Mouse (Mus musculus) embryo, embryonic 9.5 days (tissue): Measurements from ENCODE around the gene Pou3f3.

Source experiments
- DNase-seq: peaks from one replicate; pipeline ENCODE4 v3.0.0-alpha.2; 2017; ENCODE audit errors: extremely low spot score

Gene Pou3f3

DNA sequence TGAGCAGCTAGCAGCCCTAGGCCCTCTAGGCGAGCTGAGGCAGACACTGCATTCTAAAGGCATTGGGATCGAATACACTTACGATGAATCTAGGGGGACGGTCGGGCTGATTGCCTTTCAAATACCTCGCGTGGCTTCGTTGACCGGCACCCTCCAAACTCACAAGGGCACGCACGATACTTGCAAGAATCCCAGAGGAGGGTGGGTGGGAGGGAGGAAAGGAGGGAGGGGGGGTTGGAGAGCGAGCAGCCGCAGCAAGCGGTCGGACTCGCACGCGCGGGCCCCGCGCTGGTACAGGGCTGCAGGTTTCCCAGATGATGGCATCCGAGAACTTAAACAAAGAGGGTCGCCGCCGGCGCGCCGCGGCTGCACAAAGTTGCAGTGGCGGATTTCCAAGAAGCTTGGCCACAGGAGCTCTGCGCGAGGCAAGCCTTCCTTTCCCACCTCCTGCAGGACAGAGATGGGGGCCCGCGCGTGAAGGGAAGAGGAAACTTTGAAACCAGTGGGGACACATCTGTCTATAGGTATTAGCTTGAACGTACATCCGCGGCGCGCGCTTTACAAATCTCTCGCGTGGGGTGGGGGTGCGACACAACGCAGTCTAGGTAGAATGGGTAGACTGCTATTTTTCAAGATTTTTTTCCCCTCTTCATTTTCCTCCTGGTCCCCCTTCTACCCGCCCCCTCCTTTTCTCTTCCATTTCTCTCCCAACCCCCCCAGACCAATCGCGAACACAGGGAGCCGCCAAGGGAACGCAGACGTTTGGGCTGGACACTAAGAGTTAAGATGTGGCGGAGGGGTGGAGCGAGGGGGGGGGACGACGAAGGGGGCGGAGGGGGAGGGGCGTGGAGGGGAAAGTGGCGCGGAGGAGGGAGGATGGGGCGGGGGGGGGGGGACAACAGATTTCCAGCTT, 647 bp upstream of the Pou3f3 start:
- DNase-seq: peak; percentile 80

DNA sequence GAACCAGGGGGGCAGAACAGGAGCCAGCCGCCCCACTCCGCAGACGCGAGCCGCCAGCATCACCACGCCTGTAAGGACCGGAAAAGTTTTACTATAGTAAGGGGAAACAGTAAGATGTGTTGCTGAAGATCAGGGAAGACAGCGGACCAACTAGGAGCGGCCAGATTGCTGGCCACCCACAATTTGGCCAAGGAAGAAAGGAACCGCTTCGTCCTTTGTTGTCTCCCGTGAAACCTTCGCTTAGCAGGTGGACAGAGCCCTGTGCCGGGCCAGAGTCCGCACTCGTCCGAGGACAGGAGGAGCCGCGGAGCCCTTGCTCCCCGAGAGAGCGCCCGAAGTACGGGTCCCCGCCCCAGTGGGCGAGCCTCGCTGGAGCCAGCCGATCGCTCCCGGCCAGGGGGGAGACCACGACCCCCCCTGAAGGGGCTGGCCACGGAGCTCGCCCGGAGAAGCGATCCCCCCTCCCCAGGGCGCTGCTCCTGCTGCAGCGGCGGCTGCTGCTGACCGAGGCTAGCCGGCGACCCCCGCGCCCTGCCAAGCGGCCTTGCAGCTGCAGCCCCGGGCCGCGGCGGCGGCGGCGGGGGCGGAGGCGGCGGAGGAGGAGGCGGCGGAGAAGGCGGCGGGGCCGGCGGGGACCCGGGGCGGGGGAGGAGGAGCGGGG, 933 bp downstream of the Pou3f3 start:
- DNase-seq: no peak

GRCm38 (mm10) chr1:42697321-42697755, 1.8 kb downstream of the Pou3f3 start:
- no peak for DNase-seq

GRCm38 (mm10) chr1:42697756-42698583, 2.4 kb downstream of the Pou3f3 start:
- DNase-seq: peak; percentile 66

GRCm38 (mm10) chr1:42698584-42699333, 3.2 kb downstream of the Pou3f3 start:
- no peak for DNase-seq

GRCm38 (mm10) chr1:42699471-42699871, 3.9 kb downstream of the Pou3f3 start:
- no peak for DNase-seq

- DNase-seq: no peak
Measured at GRCm38 (mm10) chr1:42700171-42700570, 4.6 kb downstream of the Pou3f3 start.

GRCm38 (mm10) chr1:42700815-42701214, 5.2 kb downstream of the Pou3f3 start:
- DNase-seq: no peak

- DNase-seq: no peak
Measured at GRCm38 (mm10) chr1:42701833-42702611, 6.5 kb downstream of the Pou3f3 start.

DNA sequence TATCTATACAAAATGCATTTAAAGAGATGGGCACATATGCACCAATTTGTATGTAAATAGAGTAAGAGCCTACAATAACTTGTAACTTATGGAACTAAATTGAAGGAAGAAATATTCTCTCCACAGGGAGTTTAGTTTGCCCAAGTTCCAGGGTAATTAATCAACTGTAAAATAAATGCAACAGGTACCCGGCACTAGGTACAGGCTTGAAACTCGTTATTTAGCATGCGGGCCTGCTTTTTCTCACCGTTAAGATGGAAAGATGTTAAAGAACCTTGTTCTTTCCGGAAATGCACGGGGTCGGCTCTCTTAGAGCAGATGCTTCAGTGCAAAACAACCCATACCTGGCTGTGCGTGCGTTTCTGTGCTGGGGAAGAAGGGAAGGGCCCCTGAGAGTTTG, 7.4 kb downstream of the Pou3f3 start:
- DNase-seq: no peak

DNA sequence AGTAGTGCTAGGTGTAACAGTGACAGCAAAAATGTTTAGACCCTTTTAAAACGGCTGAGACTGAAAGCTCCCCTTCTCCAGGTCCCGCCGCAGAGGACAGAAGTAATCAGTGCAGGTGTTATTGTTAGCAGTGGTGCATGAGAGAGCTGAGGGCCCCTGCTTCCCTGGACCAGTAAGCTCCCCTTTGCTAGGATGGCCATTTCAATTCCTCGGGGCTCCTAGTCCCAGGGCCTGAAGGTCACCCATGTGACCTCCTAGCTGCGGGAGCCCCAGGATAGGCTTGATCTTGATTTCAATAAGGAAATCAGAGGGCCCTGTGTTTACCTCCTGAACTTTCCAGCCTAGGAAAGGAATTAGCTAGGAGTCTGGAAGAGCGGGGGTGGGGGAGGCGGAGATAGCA, 7.9 kb downstream of the Pou3f3 start:
- DNase-seq: no peak

DNA sequence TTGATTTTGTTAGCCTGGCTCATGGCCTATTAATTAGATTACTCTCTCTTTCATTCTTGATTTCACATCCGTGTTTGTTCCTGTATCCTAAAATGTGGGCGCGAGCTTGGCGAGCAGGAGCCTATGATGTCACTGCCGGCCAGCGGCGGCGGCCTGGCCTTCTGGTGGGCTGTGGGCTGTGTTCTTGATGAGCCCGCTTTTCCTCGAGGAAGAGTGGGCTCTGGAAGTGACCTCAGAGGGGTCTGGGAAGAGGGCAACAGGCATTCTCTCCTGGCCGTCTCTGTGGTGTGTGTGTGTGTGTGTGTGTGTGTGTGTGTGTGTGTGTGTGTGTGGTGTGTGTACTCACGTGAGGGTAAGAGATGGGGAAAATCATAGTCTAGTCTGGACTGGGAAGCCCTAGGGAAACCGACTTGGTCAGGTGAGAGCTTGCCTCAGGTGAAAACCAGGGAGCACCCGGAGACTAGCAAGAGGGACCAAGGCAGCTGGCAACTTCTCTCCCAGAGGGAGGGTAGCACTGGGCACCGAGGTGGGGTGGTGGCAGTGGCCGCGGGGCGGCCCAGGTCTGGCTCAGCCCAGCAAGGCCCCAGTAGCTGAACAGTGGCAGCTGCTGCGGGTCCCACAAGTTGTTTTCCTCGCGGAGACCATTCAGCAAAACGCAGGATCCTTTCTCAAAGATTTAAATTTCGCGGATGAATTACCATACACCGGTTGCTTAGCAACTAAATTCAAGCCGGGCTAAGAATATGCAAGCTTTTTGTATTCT, 8.5 kb downstream of the Pou3f3 start:
- peak; percentile 62 for DNase-seq

GRCm38 (mm10) chr1:42704981-42705810, 9.6 kb downstream of the Pou3f3 start:
- no peak for DNase-seq

DNA sequence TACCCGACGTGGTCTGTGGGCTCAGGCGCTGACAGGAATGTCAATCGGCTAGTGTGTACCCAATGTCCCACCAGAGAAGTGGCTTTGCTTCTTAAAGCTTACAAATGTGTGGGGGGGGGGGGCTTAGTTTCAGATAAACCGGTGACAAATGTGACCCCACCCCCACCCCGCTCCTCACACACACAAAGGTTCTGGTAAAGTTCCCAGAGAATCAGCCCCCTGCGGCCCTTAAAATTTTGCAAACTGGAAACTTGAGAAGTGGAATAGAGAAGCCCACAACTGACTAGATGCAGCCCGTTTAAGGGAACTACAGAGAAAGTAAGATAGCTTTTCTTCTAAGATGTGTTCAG, 10.2 kb downstream of the Pou3f3 start:
- DNase-seq: no peak

- DNase-seq: no peak
Measured at GRCm38 (mm10) chr1:42707196-42707595, 11.6 kb downstream of the Pou3f3 start.

DNA sequence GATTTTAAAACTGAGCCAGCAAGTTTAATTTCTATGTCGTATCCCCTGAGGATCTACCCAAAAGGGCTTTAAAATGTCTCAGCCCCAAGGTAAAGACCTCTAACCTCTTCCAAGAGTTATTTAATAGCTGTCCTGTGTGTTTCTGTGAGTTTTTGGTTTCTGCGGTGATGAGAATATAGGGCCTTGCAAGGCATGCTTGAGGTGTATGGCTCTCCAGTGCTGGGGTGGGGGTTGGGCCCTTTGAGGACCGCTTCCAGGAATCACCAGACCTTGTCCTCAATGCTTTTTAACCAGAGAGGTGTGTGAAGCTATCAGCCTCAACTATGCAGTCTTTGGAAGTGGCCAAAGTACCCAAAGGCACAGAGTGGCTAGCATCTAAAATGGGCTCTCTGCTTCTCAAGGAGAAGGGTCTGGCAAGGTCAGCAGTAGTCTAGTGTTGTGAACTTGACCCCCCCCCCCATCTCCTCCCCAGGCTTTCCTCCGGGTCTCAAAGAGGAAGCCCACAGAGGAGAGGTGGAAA, 12.1 kb downstream of the Pou3f3 start:
- no peak for DNase-seq

DNA sequence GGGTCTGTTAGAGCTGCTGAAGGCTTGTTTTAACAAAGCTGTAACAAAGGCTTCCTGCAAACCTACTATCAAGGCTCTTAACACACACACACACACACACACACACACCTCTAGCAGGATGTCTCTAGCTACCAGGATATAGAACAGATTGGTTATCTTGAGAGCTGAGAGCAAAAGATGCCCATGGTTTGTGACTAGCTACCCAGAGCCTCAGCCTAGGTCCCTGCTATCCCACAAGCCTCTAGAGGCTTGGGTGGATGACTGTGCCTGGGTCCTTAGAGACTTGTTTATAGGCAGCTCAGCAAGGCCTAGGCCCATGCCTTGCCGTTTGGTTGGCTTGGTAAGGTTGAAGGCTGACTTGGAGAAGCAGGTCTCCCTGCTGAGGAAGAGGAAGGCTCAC, 13.5 kb downstream of the Pou3f3 start:
- no peak for DNase-seq

DNA sequence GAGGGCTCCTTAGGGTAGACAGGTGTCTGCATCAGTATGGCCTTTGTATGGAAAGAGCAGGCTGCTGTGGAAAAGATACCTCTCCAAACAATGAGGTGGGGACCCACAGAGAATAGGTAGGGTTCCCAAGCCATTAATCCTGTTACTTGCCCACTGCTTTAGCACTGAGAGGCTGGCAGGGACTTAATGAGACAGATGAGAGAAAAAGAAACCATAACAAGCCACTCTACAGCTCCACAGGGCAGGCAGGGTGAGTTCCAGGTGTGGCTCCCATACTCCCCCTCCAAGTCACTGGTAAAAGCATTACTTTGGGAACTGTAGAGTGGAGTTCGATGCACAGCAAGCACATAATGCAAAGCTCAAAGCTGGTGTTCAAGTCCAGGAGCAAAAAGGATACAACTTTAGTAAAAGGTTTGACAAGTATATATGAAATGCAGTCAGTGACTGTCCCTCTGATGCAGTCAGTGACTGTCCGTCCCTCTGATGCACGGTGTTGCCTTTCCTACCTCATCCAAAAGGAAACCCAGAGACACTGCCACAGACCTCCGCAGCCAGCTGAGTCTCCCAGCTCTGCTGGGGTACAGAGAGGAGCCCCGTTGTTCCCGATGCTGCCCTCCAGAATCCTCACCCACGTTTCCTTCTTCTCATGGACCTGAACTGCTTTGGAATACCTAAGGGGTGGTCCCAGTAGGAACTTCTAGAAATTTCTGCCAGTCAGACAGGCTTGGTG, 14.0 kb downstream of the Pou3f3 start:
- no peak for DNase-seq
